Mouse (Mus musculus) left cerebral cortex, adult 9 months (tissue): ENCODE data around the gene Cbr3.
"Not testable (repeated sequence)": the region's sequence is repeated elsewhere in the genome, so short reads cannot be mapped to it uniquely, and the experiment has no call there.

Source experiments
- DNase-seq, 2 experiments: peaks; one replicate each; pipeline ENCODE4 v3.0.0; 2022; ENCODE audit warnings: low spot score in 2 of 2

The Cbr3 gene

DNA sequence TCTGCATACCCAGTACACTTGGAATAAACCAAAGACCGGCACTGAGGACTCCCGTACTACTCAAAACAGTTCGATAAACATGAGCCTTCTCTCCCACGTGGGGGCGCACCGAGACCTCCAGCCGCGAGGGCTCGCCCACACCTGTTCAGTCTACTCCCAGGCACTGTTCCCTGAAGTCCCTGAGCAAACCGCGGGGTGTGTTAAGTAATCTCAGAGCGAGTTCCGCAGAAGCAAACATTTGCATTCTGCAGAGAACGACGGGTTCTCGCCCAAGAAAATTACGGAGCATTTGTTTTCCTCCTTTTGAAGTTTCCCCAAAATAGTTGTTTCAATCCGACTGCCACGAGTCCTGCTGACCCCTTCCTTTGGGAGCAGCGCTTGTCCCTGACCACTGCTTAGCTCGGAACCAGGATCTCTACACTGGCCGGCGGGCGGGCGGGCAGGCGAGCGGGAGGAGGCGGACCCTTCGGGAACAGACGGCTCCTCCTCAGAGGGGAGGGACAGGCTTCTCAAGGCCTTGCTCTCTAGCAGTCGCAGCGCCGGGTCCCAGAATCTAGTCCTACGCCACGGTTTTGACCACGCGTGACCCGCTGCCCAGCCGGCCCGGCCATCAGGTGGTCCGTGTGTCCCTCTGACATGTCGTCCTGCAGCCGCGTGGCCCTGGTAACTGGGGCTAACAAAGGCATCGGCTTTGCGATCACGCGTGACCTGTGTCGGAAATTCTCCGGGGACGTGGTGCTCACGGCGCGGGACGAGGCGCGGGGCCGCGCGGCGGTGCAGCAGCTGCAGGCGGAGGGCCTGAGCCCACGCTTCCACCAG, at the start of gene Cbr3:
Gene Cbr3 (plus strand): TSS at position 527 of the 819 bp plus-strand sequence.
- peak; percentile 66 to 82 for DNase-seq

DNA sequence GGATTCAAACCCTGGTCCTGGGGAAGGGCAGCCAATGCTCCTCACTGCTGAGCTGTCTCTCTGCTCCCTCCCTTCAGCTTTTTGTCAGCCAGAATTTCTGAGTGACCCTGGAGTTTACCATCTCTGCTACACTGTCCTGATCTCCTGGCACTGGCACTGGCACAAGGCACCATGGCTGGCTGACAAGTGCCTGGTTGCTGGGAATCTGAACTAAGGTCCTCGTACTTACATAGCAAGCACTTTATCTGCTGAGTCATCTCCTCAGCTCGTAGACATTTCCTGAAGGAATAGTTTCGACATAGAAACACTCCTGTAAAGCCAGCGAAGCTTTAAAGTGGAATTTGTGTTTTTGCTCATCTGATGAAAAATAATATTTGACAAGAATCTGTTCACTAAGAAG, 39.0 kb upstream of the Cbr3 start:
- DNase-seq = no peak

DNA sequence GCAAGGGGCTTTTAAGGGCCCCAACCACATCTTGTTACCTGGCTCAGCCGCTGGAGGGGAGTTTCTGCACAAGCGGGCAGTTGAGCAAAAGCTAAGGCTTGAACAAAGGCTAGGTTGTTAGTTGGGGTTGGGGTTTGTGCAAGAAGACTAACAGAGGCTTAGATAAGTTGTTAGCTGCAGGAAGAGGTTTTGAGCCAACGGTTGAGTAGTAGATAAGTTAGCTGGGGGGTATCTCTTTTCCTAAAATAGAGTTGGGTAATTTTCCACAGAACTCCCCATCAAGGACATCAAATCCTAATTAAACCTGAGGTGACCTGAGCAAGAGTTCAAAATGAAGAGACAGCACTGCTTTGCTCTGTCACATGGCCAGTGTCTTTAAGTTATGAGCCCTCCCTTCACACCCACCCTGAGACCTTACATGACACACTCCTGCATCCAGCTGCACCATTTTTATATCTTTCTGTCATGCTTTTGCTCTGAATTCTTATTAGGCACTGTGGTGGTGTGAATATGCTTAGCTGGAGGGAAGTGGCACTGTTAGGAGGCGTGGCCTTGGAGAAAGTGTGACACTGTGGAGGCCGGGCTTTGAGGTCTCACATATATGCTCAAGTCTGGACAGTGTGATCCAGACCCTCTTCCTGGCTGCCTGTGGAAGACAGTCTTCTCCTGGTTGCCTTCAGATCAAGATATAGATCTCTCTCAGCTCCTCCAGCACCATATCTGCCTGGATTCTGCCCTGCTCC, 34.4 kb upstream of the Cbr3 start:
- no peak for DNase-seq

DNA sequence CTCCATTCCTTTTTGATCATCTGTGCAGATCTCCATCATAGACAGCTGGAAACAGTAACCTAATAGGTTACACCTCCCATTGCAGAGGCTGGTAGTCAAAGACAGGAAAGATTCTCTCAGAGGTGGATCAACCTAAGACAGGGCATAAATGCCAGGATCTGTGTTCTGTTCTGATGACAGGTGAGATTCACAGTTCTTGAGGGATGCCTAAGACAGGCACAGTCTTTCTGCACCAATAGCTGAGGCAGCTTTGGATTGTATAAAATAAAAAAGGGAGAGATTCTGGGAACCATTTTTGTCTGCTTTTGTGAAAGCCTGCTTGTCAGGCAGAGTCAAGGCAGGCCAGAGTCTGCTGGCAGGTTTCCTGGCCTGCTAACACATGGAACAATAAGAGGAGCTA, 15.0 kb upstream of the Cbr3 start:
- no peak for DNase-seq

DNA sequence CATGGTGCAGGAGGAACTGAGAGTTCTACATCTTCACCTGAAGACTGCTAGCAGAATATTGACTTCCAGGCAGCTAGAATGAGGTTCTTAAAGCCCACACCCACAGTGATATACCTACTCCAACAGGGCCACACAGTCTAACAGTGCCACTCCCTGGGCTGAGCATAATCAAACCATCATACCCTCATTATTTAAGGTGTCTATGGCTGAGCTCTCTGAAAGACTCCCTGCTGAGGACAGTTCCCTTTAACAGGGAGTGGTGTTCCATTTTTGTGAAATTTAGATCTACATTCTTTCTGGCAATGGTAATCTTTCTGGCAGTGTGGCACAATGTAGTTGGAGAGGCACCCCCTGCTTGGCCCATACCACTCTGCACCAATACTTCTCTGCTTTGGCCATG, 13.5 kb upstream of the Cbr3 start:
- no peak for DNase-seq

DNA sequence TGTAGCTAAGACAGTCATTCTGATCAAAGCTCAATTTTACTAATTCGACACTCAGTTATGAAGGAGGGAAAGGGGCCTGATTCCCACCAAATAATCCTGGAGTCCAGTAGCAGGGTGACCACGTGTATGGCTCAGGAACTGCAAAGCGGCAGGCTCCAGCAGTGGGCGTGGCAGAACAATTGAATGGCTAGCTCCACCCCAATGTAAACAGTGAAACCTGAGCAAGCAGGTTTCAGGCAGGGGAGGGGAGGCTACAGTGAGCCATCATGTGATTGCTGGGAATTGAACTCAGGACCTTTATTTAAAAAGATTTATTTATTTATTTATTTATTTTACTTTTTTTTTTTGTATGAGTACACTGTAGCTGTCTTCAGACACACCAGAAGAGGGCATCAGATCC, 12.5 kb upstream of the Cbr3 start:
- not testable (repeated sequence) for DNase-seq

DNA sequence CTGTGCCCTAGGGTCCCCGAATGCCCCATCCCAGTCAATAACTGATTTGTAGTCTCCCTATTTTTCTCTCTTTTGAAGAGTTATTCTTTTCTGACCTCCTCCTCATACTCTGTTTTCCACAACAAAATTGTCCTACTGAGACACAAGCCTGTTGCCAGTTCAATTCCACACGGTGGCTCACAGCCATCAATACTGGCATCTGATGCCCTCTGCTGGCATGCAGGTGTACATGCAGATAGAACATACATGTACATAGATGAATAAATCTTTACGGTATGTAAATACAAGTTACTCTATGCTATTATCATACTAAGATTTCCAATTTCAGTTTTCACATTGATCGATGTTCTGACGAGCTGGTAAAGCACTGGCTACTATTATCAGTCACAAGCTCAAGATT, 12.0 kb upstream of the Cbr3 start:
- no peak for DNase-seq

DNA sequence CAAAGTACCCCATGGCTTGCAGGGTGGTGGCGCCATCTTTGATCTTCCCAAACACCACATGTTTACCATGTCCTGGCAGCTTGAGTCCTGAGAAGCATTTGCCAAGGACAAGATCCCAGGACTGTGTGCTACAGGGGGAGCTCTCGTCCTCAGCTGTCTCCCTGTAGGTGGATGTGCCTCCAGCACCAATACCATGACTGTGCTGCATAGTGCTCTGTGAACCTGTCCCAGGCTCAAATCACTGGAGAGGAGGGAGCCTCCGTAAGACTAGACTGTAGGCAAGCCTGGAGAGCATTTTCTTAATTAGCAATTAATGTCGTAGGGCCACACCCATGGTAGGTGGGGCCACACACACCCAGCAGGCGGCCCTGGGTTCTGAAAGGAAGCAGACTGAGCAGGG, 6.6 kb upstream of the Cbr3 start:
- DNase-seq = no peak

DNA sequence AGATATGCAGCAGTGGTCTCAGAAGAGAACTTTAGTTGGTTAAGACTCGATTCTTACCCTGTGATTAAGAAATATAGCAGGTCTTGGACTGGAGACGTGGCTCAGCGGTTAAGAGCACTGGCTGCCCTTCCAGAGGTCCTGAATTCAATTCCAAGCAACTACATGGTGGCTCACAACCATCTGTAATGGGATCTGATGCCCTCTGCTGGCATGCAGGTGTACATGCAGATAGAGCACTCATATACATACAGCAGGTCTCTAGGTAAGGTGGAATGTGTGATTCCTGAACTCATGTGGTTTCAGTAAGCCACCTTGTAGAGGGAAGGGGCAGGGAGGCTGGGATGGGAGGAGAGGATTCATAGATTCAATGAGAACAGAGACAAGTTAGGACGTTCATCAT, 4.8 kb upstream of the Cbr3 start:
- no peak for DNase-seq

DNA sequence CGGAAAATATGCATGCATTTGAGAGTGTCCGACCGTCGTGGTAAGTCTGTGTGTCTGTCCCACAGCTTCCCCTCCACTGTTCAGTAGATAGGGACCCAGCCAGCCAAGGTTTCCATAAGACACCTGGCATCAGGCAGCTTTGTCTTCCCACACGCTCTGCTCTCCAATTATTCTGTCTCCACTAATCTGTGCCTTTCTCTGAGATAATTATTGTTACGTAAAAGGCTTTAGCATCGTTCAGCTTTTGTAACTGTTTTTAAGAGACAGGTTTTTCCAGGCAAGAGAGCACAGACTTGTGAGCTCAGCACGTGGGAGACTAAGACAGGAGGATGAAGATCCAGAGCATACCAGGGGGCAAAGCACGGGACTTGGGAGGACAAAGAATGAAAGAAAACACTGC, 3.9 kb upstream of the Cbr3 start:
- DNase-seq = peak in 1 of 2 experiments; percentile 64

DNA sequence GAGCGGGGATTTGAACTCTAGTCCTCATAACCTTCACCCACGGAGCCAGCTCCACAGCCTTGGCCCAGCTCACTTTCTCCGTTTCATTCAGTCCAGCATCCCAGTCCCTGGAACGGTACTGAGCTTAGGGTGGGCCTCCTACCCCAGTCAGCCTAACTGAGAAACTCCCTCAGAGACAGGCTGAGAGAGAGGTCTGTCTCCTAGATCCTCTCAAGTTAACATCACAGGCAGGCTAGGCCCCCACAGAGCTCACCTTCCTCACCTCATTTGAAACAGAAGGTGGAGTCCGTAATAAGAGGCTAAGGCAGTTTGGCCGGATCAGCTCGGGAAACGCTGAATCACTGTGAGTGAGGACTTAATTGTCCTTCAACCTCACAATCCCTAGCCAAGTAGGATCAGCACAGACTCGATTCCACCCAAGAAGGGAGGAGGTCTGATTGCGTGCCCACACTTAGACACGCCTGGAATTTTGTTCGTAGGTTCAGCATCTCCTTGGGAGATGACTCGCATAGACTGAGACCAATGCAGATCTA, 793 bp upstream of the Cbr3 start:
- no peak for DNase-seq

DNA sequence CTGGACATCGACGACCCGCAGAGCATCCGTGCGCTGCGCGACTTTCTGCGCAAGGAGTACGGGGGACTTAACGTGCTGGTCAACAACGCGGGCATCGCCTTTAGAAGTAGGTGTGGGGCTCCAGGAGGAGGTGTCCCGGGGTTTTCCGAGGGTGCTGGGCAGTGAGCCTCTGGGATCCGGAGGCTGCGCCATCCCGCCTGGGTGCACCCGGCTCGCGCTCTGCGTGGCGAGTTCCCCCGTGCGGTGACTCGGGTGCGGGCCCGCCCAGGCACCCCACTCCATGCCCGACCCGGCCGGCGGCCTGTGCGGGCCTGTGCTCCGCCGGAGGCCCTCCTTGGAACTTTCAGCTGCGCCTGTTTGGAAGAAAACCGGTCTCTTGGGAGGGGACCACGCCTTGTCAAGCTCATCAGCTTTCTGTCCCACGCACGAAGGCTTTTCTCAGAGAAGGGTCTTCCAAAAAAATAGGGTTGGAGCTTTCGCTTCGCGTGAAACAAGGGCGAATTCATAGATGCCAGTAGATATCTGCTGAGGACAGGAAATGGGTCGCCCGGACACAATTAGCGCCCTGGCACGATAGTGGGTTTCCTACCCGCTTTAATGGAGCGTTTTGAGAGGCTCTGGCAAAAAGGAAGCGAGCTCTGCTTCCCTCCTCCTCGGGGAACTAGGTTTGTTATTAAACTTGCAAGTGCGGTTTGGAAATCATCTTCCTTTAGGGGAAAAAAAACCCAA, 657 bp downstream of the Cbr3 start:
- peak in 1 of 2 experiments; percentile 26 for DNase-seq

DNA sequence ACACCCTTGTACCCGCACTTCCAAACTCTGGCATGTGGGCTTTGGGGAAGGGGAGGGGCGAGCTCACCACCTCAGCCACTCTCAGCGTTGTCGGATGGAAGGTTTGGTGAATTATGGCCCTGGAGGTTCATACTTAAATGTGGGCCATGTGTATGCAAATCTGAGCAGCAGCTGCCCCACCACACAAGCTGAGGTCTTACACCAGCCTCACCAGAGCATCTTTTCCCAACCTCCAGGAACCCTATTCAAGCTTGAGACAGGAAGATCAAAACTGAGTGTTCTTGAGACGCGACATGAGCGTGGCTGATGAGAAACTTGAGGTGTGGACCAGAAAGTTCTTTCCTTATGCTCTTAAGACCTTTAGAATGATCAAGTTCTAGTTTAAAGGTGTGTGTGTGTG, 1.4 kb downstream of the Cbr3 start:
- no peak for DNase-seq

DNA sequence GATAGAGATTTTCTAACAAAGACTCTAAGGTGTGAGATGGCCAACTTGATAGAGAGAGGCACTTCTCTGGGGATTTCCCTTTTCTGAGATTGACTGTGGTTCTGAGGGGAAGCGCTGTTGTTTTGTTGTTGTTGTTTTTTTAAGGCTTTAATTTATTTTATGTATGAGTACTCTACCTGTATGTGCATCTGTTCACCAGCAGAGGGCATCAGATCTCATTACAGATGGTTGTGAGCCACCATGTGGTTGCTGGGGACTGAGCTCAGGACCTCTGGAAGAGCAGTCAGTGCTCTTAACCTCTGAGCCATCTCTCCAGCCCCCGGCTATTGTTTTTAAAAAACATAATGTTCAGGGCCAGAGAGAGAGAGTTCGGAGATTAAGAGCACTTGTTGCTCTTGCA, 2.8 kb downstream of the Cbr3 start:
- not testable (repeated sequence) for DNase-seq

DNA sequence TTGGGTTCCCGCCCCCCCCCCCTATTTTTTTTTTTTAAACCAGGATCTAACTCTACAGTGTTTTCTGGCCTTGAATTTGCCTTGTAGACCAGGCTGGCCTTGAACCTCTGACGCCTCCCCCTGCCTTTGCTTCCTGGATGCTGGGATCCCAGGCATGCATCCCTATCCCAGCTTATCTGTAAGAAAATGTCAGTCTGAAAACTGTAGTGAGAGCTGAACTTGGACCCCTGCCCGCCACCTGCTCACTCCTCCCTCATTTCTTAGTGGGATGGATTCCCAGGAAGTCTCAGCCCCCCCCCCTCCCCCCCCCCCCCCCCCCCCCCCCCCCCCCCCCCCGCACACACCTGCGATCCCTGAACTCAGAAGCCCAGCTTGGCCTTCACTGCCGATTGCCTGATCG, 3.4 kb downstream of the Cbr3 start:
- no peak for DNase-seq

DNA sequence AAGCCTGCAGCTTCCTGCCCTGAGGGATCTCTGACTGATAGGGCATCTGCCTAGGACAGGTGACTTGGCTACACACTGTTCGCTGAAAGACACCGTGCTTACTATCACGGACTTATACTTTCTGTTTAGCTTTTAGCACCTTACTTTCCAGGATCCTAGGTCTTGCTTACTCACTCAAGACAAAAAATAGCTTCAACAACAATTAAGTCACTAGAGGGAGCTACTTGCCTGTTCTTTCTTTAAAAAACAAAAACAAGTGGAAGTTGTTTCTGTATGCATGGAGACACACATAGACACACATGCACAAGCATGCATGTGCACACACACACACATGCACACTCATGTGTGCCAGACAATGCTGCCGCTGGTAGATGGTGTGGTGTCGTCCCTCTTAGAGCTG, 3.9 kb downstream of the Cbr3 start:
- DNase-seq = no peak

DNA sequence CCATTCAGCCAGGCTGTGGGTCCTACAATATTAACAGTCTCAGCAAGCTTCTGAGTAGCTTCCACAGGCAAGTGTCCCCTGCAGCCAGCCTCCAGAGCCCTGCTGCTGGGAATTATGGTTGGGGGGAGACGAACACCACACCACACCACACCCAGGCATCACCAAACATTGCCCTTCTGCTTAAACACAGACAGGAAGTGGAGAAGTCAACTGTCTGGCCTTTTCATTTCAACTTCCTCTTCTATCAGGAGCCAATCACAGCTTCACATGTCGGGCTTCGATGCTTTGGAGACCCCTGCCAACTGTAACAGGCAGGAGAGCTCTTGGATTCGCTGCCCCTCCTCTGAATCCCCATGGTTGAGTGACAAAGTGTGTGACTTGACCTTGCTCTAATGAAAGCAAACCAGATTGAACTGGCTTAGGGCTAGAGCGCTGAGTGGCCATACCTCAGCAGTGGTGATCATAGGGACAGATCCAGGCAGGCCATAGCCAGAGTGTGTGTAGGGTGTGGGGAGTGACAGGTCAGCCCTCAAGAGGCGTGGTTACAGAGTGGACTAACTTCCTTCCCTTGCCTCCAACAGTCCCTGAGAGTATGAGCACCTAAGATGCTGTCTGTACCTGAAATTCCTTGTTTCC, 8.3 kb downstream of the Cbr3 start:
- DNase-seq = no peak

DNA sequence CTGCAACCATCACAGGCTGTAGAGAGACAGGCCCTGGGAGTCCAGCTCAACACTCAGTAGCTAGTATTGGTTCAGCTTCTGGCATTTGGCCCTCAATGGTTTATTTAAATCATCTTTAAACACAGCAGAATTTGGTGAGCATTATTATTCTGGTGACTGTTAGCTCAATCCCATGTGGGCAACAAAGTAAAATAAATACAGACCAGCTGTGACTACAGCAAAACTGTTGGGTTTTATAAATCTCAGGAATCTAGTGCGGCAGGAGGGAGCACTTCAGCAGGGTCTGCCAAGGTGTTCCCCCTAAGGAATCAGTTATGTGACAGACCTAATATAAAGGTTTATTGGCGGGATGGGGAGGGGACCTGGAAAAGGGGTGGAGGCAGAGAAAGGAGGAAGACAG, 9.7 kb downstream of the Cbr3 start:
- no peak for DNase-seq

DNA sequence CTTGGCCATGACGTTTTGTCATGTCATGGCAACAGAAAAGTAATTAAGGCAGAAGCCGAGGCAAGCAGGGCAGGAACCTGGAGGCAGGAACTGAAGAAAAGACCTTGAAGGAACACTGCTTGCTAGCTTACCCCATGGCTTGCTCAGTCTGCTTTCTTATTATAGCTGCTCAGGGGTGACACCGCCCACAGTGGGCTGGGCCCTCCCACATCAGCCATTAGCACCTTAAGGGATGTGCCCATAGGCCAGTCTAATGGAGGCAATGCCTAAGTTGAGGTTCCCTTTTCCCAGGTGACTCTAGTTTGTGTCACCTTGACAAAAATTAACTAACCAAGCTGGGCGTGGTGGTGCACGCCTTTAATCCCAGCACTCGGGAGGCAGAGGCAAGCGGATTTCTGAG, 24.1 kb downstream of the Cbr3 start:
- no peak for DNase-seq

DNA sequence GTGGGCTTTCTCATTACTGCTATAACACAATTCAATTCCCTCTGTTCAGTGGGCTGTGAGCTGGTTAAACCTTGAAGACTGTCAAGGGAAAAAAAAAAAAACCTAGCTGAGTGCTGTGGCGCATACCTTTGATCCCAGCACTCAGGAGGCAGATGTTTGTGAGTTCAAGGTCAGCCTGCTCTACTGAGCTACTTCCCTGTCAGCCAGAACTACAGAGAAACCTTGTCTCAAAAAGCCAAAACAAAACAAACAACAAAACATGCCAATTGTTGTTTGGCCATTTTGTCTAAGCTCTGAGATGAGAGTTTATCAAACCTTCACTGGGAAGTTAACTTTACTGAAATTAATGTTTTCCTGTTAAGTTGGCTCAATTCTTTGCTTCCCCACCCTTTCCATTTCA, 26.2 kb downstream of the Cbr3 start:
- no peak for DNase-seq

DNA sequence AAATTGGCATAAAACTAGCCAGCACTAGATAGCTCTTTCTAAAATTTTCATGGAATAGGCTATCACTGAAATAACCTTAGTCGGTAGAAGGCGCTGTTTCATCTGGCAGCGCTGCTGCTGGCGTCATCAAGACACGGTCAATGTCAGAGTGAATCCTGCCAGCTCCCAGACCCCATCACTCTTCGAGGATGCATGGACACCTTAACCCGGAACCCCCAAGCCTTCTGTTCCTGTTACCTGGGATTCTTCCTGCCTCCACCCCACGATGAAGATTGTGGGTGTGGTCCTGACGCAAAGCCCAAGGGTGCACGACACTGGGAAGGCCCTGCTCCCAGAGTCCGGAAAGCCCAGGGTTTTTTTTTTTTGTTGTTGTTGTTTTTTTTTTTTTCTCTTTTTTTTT, 27.9 kb downstream of the Cbr3 start:
- DNase-seq = peak; percentile 71 to 87
